Mouse (Mus musculus): ENCODE results near the gene Bhlha9. TPM values are rescaled to one million over a fixed set of nuclear protein-coding genes. Genes with fewer than 3 reads are reported as not detected.

Bhlha9 gene
- total and polyA plus RNA-seq, 3 experiments: not detected

GRCm38 (mm10) chr11:76717000-76717399 lies 44.7 kb downstream of the Bhlha9 start:
- Histone ChIP-seq H3K27me3 (replicated peaks) (peaks cover 32% of the 10 kb centered on the region), H3K79me2 (replicated peaks; ENCODE audit: control insufficient read depth, extremely low read depth, insufficient read depth, poor library complexity, severe bottlenecking) (no peaks in the 10 kb centered on the region), H3K4me3 (replicated peaks in 1 of 3; ENCODE audit: low read depth in 2 of 3, low read length in 2 of 3, poor library complexity in 1 of 3) (no peak overlapping the region), H3K27ac (ENCODE audit: insufficient read depth, low read depth) (no peak overlapping the region), H3K9ac (ENCODE audit: insufficient read depth, low read depth) (no peak overlapping the region), H3K9me3 (replicated peaks; ENCODE audit: low read length) (no peaks in the 10 kb centered on the region), H3K4me2 (ENCODE audit: insufficient read depth, low read depth, poor library complexity, severe bottlenecking) (no peak overlapping the region), H3K4me1 (ENCODE audit: control insufficient read depth in 1 of 2, insufficient read depth in 2 of 2) (no peaks in the 10 kb centered on the region), H3K36me3 (replicated peaks in 1 of 2; ENCODE audit: control insufficient read depth in 1 of 2, insufficient read depth in 1 of 2, low read length in 1 of 2) (no peaks in the 10 kb centered on the region)
- dilution Hi-C loops (cut with MboI; ENCODE audit: extremely low pct_ligation_motif_present, extremely low pct_unique_long_range_greater_than_20kb, low sequenced_read_pairs) (no loop called here), in situ Hi-C loops (cut with MboI; ENCODE audit: low pct_ligation_motif_present, low pct_unique_long_range_greater_than_20kb, low sequenced_read_pairs) (no loop called here)
- TF ChIP-seq E2F4 (IDR thresholded peaks at IDR 0.05; ENCODE audit: insufficient replicate concordance, low read depth, low read length): no peak
- TF ChIP-seq MAX (IDR thresholded peaks at IDR 0.05; ENCODE audit: low read length): no peak
- TF ChIP-seq PAX5 (IDR thresholded peaks at IDR 0.05; ENCODE audit: low read length): no peak
- TF ChIP-seq MEF2A (IDR thresholded peaks at IDR 0.05; ENCODE audit: borderline replicate concordance, low read depth, low read length): no peak
- no peak for TF ChIP-seq TBP (conservative IDR thresholded peaks at IDR 0.05; ENCODE audit: low read depth, low read length)
- no peak for TF ChIP-seq BHLHE40 (IDR thresholded peaks at IDR 0.05; ENCODE audit: low read depth, low read length)
- no peak for TF ChIP-seq IRF4 (IDR thresholded peaks at IDR 0.05; ENCODE audit: low read depth, low read length)
- no peak for TF ChIP-seq MXI1 (IDR thresholded peaks at IDR 0.05; ENCODE audit: low read depth, low read length)
- TF ChIP-seq SMC3 (IDR thresholded peaks at IDR 0.05; ENCODE audit: low read depth, low read length): no peak
- no peak for TF ChIP-seq USF2 (conservative IDR thresholded peaks at IDR 0.05; ENCODE audit: low read depth, low read length)
- no peak for TF ChIP-seq RAD21 (IDR thresholded peaks at IDR 0.05; ENCODE audit: low read depth, low read length)
- TF ChIP-seq CTCF (conservative IDR thresholded peaks at IDR 0.05 in 1 of 2, IDR thresholded peaks at IDR 0.05 in 1 of 2; ENCODE audit: low read depth in 2 of 2, low read length in 2 of 2): no peak
- no peak for DNase-seq (ENCODE audit: extremely low read depth)

Other genes with a start within 250 kb of the Bhlha9 start
- gene Abr, start 50.2 kb upstream of the Bhlha9 start, total RNA-seq (2012; rRNA removed): 37.4 and 38.5 TPM in 2 replicates
- 21.0 and 21.4 TPM in 2 replicates for gene Abr, start 50.2 kb upstream of the Bhlha9 start, total RNA-seq (2014; rRNA removed)
- 41.4 and 49.5 TPM in 2 replicates for gene Abr, start 50.2 kb upstream of the Bhlha9 start, polyA plus RNA-seq (2012; ENCODE audit: insufficient read length, low read depth)
- not detected in 2 replicates for gene Trarg1, start 7.3 kb downstream of the Bhlha9 start, total RNA-seq (2012; rRNA removed)
- not detected in 2 replicates for gene Trarg1, start 7.3 kb downstream of the Bhlha9 start, total RNA-seq (2014; rRNA removed)
- not detected in 2 replicates for gene Trarg1, start 7.3 kb downstream of the Bhlha9 start, polyA plus RNA-seq (2012; ENCODE audit: insufficient read length, low read depth)
- gene Gosr1, start 91.1 kb downstream of the Bhlha9 start, total RNA-seq (2012; rRNA removed): 21.2 and 23.8 TPM in 2 replicates
- 40.2 and 41.2 TPM in 2 replicates for gene Gosr1, start 91.1 kb downstream of the Bhlha9 start, total RNA-seq (2014; rRNA removed)
- gene Gosr1, start 91.1 kb downstream of the Bhlha9 start, polyA plus RNA-seq (2012; ENCODE audit: insufficient read length, low read depth): 46.6 and 53.9 TPM in 2 replicates
- 11.2 and 20.0 TPM in 2 replicates for gene Cpd, start 174.5 kb downstream of the Bhlha9 start, total RNA-seq (2012; rRNA removed)
- 28.5 and 31.5 TPM in 2 replicates for gene Cpd, start 174.5 kb downstream of the Bhlha9 start, total RNA-seq (2014; rRNA removed)
- 23.1 and 27.7 TPM in 2 replicates for gene Cpd, start 174.5 kb downstream of the Bhlha9 start, polyA plus RNA-seq (2012; ENCODE audit: insufficient read length, low read depth)
- gene Tmigd1, start 229.7 kb downstream of the Bhlha9 start, total RNA-seq (2012; rRNA removed): not detected in 2 replicates
- not detected in 2 replicates for gene Tmigd1, start 229.7 kb downstream of the Bhlha9 start, total RNA-seq (2014; rRNA removed)
- not detected in 2 replicates for gene Tmigd1, start 229.7 kb downstream of the Bhlha9 start, polyA plus RNA-seq (2012; ENCODE audit: insufficient read length, low read depth)

All from CH12.LX (cell line).